ENCODE assay signal across 8 mouse cellular contexts in the genomic region with DNA sequence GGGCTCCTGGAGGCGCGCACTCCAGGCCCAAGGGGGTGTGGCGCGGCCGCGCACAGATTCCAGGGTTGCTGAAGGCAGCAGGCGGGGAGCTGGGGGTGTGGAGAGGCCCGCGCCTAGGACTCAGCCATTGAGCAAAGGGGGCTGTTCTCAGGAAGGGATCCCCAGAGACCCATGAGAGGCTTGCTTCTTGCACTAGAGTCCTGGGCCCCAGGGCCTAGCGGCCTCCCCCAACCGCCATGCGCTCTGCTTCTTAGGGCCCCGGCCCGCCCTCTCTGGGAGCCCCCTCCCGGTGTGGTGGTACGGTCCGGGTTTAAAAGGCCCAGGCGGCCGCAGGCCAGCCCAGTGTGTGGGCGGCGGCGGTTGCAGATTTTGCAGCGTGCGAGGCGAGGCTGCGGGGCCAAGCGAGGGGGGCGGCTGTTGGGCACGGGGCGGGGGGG. TPM values are rescaled to one million over a fixed set of nuclear protein-coding genes. Genes with fewer than 3 reads are reported as not detected.
DNase-seq lines count a peak whose midpoint lies in the region; ATAC-seq lines count a peak whose summit lies in the region.

Gene Plxna3, plus strand, starts transcription at position 342 of the 437 bp plus-strand sequence.

- peak; percentile 85 for DNase-seq in 3134 (ENCODE audit: extremely low read depth, insufficient read length, low spot score)
- DNase-seq in adrenal gland, postnatal 14 days: peak; percentile 83
- DNase-seq in embryonic facial prominence, embryonic 11.5 days (ENCODE audit: low spot score): peak; percentile 70
- peak; percentile 97 for DNase-seq in heart, adult 11 months
- DNase-seq in kidney, adult 18-20 months: peak; percentile 75
- peak; percentile 50 to 71 for DNase-seq in spleen, postnatal 10 days (ENCODE audit: low spot score in 2 of 2)

- peak within 1 kb of the TSS; percentile 53 for H3K4me3 ChIP-seq in embryonic facial prominence, embryonic 11.5 days (ENCODE audit: low read depth, low read length)
- peak within 1 kb of the TSS; percentile 51 for H3K4me3 ChIP-seq in limb, embryonic 13.5 days
- H3K4me3 ChIP-seq in midbrain, embryonic 15.5 days: peak within 1 kb of the TSS; percentile 54

- peak; percentile 93 for ATAC-seq in embryonic facial prominence, embryonic 11.5 days (replicated peaks; ENCODE audit: insufficient number of reproducible peaks, low FRiP score, low TSS enrichment, low read depth)
- ATAC-seq in limb, embryonic 13.5 days (ENCODE audit: low FRiP score, low read depth): peak; percentile 96
- peak; percentile 95 for ATAC-seq in midbrain, embryonic 15.5 days (replicated peaks)

- no peaks in the 10 kb centered on the region for H3K36me3 ChIP-seq in embryonic facial prominence, embryonic 11.5 days (replicated peaks; ENCODE audit: control insufficient read depth, insufficient read depth, low read depth, low read length)
- 0 out of 2 replicates have a peak, but pooled peaks cover 6% of the 10 kb centered on the region for H3K36me3 ChIP-seq in limb, embryonic 13.5 days
- no peaks in the 10 kb centered on the region for H3K36me3 ChIP-seq in midbrain, embryonic 15.5 days (replicated peaks)

- H3K4me2 ChIP-seq in embryonic facial prominence, embryonic 11.5 days (ENCODE audit: low read depth, low read length): peak within 1 kb of the TSS; percentile 53
- H3K4me2 ChIP-seq in limb, embryonic 13.5 days (replicated peaks): peak within 1 kb of the TSS; percentile 73
- H3K4me2 ChIP-seq in midbrain, embryonic 15.5 days: peak within 1 kb of the TSS; percentile 79

- H3K9ac ChIP-seq in embryonic facial prominence, embryonic 11.5 days (replicated peaks; ENCODE audit: low read length): peak within 1 kb of the TSS; percentile 73
- peak within 1 kb of the TSS; percentile 70 for H3K9ac ChIP-seq in limb, embryonic 13.5 days
- H3K9ac ChIP-seq in midbrain, embryonic 15.5 days: peak within 1 kb of the TSS; percentile 66

- WGBS in embryonic facial prominence, embryonic 11.5 days: 16% methylated on average over 28 of the region's 30 CpGs
- WGBS in limb, embryonic 13.5 days: 12% methylated on average over 25 of the region's 30 CpGs
- 29% methylated on average over 26 of the region's 30 CpGs for WGBS in midbrain, embryonic 15.5 days

- H3K9me3 ChIP-seq in embryonic facial prominence, embryonic 11.5 days (replicated peaks; ENCODE audit: control insufficient read depth, low read length): no peaks in the 10 kb centered on the region
- H3K9me3 ChIP-seq in limb, embryonic 13.5 days: no peaks in the 10 kb centered on the region
- H3K9me3 ChIP-seq in midbrain, embryonic 15.5 days: no peaks in the 10 kb centered on the region

- H3K4me1 ChIP-seq in embryonic facial prominence, embryonic 11.5 days (ENCODE audit: control insufficient read depth, insufficient read depth, low read length): no peaks in the 10 kb centered on the region
- peaks cover 16% of the 10 kb centered on the region for H3K4me1 ChIP-seq in limb, embryonic 13.5 days
- peaks cover 34% of the 10 kb centered on the region for H3K4me1 ChIP-seq in midbrain, embryonic 15.5 days

- no peaks in the 10 kb centered on the region for H3K27me3 ChIP-seq in embryonic facial prominence, embryonic 11.5 days (ENCODE audit: control insufficient read depth, insufficient read depth, low read length)
- H3K27me3 ChIP-seq in limb, embryonic 13.5 days: no peaks in the 10 kb centered on the region
- H3K27me3 ChIP-seq in midbrain, embryonic 15.5 days (replicated peaks): no peaks in the 10 kb centered on the region

- H3K27ac ChIP-seq in embryonic facial prominence, embryonic 11.5 days (replicated peaks; ENCODE audit: low read depth, low read length): no peak within 1 kb of the TSS
- H3K27ac ChIP-seq in limb, embryonic 13.5 days: peak within 1 kb of the TSS; percentile 74; the same call in 1 of the 2 replicates
- H3K27ac ChIP-seq in midbrain, embryonic 15.5 days: peak within 1 kb of the TSS; percentile 92

RNA-seq across cellular contexts. Expression of gene Plxna3, which starts in this region (rescaled TPM):
- total RNA-seq in adrenal gland, postnatal 14 days (2021): 7.7 and 9.0 TPM in 2 replicates
- polyA plus RNA-seq in embryonic facial prominence, embryonic 11.5 days (2014; fragmentation: Nextera tagmentation; extraction: Ambion mirVana): 11.2 and 11.3 TPM in 2 replicates
- polyA plus RNA-seq in limb, embryonic 13.5 days (2015; fragmentation: Nextera tagmentation; extraction: Ambion mirVana): 21.2 and 25.3 TPM in 2 replicates
- 64.4 and 75.0 TPM in 2 replicates for polyA plus RNA-seq in midbrain, embryonic 15.5 days (2015; fragmentation: Nextera tagmentation; extraction: Ambion mirVana)
